Mouse (Mus musculus) layer of hippocampus, adult 11-12 months (tissue): ENCODE data around the gene Cntn5.

Source experiments
- DNase-seq: peaks from one replicate; pipeline ENCODE4 v3.0.0; 2022; ENCODE audit warnings: low spot score

Cntn5 gene

DNA sequence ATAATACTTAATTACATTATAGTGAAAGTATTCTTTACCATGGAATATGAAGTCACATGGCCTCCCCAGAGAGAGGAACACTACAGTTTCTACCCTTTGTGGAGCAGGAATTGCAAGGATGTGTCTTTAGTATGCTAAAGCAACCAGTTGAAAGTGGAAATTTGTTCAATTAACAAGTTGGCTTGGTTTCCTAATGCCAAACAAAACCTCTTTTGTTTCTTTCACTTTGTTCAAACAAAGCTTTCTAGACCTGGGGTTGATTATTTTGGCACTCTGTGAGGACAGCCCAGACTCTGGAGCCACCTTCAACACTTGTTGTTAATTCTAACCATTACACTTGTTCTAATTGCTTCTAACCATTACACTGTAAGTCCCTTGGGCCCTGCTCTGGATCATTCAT lies 718.5 kb downstream of the Cntn5 start:
- DNase-seq = no peak

DNA sequence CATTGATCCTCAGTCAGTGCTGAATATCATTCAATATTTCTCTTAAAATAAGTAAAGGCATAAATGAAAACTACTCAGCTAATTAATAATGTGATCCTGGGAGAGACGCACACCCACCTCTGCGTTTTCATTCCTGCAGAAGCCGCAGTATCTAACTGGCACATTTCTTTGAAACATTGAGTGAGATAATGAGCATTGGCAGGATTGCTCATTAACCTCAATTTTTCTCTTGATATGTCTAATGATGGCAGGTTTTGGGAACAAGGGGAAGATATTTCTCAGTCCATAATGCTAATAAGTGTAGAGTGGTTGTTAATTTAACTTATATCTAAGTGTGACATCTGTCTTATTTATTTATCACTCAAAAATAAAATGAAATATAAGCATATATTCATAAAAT lies 734.0 kb downstream of the Cntn5 start:
- no peak for DNase-seq

DNA sequence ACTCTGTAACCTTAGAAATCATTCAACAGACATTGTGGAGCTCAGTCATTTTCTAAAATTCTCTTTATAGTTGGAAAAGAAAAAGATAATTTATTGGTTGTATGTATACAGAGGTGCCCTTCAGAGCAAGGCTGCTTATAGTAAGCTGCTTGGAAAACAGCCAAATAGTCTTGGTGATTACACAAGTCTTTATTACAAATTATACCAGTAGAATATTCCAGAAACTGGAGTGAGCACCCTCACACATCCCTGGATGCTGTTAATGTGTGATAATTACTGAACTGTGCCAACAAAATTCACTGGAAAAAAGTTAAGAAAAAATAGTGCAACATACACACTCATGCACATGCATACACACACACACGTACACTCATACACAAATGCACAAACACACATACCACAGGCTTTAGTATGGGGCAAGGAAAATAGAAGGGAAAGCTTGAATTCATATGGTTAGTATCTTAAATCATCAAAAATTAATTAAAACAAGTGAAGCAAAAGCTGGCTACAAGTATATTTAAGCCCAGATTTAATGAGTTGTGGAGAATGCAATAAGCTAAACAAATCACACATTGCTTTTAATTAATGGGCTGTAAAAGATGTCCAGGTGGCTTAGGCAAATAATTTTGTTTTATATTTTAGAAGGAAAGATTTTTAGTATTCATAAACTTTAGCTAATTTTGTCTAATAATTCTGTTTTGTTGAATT lies 783.1 kb downstream of the Cntn5 start:
- DNase-seq = no peak

DNA sequence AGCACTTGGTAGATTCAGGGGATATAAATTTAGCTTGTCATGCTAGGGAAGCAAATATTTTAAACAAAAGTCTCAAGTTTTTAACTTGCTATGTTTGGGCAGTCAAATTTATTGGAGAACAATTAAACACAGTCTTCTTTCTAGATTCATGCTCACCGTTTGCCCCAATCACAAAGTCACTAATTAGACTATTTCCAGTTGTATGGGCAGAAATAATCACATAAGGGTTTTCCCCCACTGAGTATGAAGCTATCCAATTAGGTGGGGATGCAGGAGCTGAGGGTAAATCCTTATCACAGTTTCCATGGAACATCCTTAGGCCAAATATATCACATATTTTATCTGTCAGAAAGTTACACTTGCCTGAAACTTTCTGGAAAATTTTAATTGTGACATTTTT lies 788.0 kb downstream of the Cntn5 start:
- DNase-seq = no peak

DNA sequence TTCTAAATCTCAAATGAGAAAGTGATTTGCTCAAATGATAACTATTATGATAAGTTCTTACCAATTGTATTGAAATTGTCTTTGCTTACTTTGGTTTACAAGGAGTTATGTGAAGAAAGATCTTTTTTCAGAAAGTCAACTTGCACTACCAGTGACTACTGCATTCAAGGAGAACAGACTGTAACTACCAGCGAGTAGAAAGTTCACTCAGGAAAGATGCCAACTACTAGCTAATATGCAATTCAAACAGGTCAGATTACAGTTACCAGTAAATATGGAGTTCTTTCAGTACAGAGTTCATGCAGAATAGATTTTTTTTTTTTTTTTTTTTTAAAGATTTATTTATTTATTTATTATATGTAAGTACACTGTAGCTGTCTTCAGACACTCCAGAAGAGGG lies 795.4 kb downstream of the Cntn5 start:
- DNase-seq = no peak

DNA sequence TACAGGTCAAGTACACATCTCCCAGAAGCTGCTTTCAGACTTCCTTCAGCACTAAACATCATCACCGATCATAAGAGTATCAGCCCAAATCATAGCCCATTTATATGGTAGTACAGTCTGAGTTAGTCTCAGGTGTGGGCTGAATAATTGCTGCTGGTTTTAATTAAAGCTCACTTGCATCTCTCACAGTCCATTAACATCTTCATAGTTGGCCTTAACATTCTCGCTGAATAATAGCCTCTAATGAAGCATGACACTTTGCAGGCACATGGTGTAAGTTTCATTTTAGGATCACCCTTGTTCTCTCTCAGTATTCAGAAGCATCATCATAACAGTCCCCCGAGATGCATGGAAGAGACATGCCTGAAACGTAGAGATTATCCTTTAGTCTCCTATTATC lies 796.7 kb downstream of the Cntn5 start:
- DNase-seq = no peak

DNA sequence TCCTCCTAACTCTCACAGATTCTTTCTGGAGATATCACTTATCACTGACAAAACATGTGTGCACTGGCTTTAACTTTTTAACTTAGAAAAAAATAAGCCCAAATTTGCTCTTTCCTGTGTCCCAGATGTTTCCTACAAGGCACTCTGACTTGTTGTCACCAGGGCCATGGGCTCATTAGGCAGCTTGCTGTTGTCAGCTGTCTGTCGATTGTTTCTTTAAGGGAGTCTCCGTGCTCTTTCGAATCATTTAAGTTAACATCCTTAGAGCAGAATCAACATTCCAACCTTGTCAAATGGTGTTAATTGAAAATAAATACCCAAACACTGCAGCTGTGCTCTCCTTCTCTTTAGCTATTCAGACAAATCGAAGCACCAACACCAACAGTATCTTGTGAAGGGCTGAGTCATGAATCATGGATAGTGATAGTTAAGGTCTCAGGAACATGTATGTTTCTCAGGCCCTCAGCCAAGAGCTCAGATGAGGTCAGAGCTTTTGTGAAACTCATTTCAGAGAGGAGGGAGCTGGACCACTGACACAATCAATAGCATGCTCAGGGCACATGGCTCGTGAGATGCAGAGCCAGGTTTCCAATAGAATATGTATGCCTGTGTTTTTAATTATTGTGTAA lies 802.6 kb downstream of the Cntn5 start:
- no peak for DNase-seq

DNA sequence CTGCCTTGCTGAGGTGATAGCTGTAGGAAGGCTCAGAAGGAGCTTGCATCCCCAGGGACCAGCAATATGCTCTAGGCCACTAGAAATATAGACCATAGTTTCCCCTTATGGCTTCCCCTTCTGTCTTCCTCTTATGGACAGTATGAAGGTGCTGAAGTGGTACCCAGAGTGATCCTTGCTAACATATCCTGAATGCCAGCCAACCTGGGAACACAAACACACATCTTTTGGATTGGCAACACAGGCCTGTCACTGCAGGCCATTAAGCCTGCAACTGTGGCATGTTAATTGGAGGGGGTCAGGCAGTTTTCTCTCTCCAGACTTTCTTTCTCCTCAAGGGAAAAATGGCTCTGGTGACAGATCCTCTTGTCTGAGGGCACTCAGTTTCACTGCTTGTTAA lies 828.3 kb downstream of the Cntn5 start:
- no peak for DNase-seq

DNA sequence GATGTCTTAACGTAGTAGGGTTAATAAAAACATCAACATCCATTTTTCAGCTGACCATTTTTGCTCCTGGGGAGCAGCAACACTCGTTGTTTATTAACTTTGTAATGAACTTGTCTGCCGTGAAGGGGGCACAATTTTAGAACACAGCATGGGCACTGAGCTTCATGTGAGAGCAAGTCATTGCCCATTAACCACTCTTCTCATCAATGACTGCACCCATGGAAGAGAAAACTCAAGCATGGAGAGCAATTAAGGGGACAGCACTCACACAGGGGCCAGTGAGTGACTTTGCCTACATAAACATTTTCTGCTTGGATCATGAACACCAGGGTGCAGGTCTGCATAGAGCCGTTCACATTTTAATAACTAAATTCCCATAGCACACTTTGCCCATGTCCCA lies 831.2 kb downstream of the Cntn5 start:
- DNase-seq = no peak

DNA sequence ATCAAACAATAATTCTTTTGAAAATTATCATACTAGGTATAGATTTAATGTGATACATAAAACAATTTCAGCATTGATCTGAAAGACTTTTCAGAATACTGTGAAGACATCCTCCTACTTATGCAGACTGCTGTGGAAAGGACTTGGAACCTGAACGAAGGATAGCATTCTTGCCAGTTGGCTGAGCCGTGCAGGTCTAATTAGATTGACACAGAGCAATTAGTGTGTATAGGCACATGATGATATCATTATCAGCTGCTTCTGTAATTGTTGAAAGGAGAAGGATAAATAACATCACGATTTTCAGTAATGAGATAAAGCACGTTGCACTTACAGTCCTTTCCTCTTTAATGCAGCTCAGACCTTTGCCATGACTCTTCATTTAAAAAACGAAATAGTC lies 831.7 kb downstream of the Cntn5 start:
- DNase-seq = no peak

DNA sequence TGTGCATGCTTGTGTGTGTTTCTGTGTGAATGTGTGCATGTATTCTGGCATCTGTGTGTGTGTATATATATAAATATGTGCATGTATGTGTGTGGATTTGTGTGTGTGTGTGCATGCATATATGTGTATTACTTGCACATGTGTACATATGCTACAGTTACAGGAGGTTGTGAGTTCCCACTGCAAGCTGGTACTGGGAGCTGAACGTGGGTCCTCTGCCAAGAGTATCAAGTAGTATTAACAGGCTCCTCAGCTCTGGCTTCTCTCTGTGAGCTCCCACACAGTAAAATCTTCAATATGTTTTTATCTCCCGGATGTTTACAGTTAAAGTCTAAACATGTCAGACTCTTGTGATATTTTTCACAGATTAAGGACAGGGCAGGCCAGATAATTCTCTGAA lies 833.3 kb downstream of the Cntn5 start:
- no peak for DNase-seq

DNA sequence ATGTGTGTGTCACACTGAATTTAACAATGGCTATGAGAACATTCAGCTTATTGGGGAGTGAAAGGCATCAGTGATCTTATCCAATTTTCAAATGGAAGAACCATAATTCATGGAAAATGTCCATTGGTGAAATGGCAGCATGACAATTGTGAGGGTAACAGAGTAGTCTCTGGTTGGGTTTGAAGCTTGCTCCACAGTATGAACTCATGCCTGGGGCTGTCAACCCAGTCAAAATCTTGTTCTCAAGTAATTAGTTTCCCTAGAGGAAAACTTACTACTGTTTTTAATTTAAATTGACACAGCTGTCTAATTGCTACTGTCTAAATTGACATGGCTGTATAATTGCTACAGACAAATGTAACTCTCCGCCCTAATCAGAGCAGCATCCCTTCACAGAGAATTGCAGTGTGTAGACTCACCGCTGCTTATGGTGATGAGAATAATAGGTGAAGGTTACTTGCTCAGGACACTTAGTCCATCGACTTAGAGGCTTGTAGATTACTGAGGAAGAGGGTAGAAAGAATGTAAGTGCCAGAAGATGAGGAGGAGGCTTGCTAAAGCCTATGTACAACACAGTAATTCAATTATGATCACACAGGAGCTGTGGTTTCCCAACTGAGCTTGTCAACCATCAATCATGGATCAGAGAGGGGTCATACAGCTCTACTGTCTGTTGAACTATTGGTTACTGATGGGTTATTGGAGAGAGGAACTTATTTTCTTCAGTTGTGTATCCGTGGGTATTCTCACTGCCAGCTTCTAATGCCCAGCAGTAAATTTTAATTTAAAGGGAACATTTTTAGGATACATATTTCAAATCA lies 859.4 kb downstream of the Cntn5 start:
- no peak for DNase-seq

DNA sequence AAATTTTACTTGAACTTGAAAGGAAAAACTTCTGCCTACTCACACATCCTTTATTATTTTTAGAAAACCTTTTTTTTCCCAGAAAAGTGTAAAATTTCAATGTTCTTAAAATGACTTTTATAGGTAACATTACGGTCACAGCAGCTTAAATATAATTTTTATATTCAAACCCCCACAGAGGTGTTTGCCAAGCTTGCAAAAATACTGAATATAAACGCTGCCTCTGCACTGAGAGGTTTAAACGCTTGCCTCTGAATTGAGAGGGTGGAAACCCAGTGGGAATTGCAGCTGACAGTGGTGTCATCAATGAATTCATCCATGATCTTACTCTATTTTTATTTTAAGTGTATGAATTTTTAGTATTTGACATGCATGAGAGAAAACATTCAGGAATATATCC lies 861.6 kb downstream of the Cntn5 start:
- no peak for DNase-seq

DNA sequence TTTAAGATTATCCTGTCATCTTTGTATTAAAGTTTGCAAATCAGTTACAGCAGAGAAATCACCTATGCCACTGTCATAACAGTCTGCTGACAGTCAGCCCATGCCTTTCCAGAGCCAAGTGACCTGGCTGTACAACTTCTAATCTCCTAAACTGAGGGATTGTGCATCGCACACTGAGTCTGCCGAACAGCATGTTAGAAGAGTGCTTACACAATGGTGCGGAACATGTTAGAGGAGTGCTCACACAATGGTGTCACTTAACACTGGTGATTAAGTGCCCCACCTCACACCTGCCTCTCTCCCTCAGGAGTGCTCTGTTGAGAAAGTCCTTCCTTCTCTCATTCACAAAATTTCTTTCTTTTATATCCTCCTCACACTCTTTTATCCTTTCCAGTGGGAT lies 889.4 kb downstream of the Cntn5 start:
- no peak for DNase-seq

DNA sequence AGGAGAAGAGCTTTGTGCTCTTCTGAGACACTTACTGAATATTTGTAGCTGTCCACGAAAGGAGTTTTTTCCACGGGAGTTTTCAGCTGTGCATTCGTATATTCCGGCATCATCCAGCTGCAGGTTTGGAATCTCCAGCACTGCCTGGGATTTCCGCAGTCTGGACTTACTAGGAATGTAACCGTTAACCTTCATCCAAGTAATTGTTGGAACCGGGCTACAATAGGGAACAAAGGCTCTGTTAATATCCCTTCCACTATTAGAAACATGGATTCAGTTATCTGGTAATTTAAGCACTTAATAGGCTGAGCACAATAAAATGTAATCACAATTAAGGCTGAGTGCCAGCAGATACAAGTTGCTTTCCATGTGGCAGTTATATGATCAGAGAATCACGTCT lies 920.5 kb downstream of the Cntn5 start:
- no peak for DNase-seq

DNA sequence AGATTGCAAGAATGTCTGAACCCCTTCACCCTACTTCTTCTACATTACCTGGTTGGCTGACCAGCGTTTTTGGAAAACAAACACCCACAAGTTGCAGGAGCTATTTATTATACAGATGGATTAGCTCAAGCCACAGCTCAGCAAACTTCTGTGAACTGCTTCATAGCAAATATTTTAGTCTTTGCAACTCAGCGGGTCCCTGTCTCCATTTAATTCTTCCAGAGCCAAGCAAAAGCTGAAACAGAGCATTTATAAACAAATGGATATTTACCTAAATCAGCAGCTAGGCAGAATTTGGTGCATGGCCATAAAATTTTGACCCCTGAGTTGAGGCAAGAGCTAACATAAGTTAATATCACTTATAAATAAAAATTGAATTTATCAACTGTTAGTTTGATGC lies 921.4 kb downstream of the Cntn5 start:
- no peak for DNase-seq

DNA sequence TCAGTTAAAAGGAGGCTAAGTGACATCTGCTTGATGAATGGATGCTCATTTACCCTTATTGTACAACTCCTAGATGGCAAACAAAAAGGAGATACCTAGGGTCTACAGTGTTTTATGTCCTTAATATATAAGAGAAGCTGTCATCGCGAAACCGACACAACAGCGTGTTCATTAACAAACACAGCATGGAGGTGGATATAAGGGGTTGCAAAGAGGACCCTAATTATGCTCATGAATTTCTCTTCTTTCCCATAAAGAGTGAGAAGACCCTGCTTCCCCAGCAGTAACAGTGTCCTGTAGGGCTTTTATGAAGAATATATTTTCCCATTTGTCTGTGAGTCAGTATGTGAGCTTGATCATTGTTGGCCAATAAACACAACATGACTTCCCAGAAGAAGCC lies 939.2 kb downstream of the Cntn5 start:
- DNase-seq = no peak

DNA sequence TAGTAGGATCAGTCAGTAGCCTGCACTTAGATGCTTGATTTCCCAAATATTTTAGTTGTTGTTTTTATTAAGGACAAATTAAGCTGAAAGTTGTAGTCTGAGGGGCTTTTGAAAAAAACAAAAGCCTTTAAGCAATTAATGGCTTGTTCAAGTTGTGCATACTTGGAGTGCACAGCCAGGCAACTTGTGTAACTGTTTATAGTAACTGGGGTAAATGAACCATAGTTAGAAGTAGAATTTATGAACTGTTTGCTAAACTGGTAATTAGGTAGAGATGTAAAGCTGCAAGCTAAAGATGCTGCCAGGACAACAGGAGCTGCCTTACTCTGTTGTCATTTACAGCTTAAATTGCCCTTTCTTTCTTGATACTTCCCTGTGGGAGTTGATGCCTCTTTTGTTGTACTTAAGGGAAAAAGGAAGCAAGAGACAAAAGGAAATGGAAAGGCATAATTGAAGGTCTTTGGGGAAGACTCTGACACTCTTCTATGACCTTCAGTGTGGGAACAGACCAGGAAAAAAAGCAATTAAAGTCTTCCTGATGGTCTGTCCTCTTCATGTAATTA lies 943.9 kb downstream of the Cntn5 start:
- no peak for DNase-seq

DNA sequence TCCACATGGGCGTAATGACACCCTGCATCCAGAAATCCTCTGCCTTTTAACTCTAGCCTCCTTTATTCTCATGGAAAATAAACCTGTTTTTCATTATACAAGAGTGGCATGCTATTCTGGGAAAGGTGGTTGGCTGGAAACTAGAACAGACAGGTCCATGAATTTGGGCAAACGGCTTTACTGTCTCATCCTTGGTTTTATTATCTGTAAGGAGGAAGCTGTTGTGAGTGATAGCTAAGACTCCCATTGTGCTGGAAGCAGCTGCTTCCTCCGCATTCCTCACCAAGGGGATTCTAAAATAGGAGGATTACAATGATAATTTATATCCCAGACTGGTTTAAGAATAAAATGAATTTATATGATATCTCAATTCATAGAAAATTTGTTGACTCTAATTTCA lies 955.2 kb downstream of the Cntn5 start:
- no peak for DNase-seq

DNA sequence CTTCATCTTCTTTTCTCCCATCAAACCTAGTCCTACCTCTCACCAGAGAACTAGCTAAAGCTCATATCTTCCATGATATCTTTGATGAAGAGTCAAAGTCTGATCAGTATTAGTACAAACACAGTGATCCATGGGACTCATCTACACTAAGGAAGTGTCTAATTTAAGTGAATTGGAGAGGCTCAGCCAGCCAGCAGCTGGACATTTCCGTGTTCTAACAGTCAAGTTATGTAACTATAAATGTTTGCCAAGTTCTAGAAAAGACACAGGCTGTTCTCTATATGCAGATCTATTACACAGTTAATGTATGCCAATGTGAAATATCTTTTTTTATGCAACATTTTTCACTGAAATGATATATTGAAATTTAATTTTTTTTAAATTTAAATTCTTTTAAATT lies 959.7 kb downstream of the Cntn5 start:
- DNase-seq = no peak

DNA sequence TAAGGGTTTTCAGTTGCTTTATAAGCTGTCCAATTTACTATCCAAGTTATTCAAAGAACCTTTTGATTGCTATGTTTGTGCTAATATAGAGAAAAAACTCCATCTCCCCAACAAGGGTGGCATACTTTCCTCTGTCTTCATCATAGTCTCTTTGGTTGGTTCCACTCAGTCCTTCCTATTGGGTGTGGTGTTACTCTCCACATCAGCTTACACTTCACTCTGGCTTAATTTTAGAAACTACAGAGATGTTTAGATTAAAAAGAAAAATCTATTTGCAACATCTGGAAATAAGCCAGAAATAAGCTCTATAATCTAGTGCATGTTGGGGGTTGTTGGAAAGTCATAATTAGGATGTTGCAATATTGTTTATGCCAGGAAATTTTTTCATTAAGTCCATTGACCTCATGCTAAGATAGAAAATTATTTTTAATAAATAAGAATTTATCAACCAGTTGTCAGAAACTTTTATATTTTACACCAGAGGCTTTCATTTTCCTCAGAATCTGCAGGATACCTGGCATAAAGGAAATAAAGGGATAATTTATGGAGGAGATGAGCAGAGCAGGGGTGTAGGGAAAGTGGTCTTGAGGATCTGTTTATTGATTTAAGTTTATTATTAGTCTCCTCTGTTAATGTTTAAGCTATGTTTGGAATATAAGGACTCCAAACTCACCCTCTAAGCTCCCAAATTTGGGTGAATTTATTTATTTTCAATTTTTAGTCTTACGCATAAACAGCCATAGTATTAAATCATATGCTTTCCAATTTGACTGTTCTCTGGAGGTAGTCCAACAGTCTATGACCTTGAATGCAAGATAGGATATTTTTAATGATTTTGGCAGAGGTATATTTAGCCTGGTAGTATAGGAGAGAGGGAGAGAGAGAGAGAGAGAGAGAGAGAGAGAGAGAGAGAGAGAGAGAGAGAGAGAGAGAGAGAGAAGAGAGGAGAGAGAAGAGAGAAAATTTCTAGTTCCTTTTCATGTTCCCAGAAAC lies 966.8 kb downstream of the Cntn5 start:
- no peak for DNase-seq

DNA sequence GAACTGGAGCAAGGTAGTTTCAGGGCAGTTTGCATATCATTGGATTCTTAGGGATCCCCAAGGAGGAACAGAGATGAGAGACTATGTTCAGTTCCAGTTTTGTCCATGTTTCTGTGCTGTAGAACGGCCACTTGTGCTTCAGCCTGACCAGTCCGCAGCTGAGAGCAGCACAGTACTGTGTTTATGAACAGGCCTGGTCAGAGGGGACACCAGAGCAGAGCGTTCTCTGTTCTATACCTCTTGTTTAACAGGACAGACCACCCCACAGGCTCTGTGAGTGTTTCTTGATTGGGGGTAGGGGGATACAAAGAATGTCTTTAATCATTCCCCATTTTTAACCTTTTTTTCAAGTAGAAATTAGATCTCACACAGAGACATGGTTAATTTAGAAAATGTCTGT lies 984.0 kb downstream of the Cntn5 start:
- DNase-seq = no peak
